Mouse (Mus musculus) CH12.LX (cell line): ENCODE data around the gene Zfp219.

Source experiments
- CTCF ChIP-seq, 2 experiments: IDR thresholded peaks in 1 of 2; conservative IDR thresholded peaks in 1 of 2; 2 replicates each; pipeline ENCODE4 v1.5.1; 2011 to 2012; ENCODE audit warnings: low read depth in 2 of 2, low read length in 2 of 2, improper control_type of control experiment in 1 of 2, inconsistent platforms in 1 of 2, mild to moderate bottlenecking in 1 of 2, moderate library complexity in 1 of 2
- E2F4 ChIP-seq: IDR thresholded peaks from 2 replicates; pipeline ENCODE4 v1.6.1; 2011; ENCODE audit warnings: low read depth, low read length, improper control_type of control experiment; ENCODE audit not compliant: insufficient replicate concordance
- EP300 ChIP-seq: IDR thresholded peaks from 2 replicates; pipeline ENCODE4 v1.6.1; 2011; ENCODE audit warnings: low read length, improper control_type of control experiment
- HCFC1 ChIP-seq: IDR thresholded peaks from 2 replicates; pipeline ENCODE4 v1.6.1; 2012; ENCODE audit warnings: low read depth, mild to moderate bottlenecking, inconsistent platforms, low read length, improper control_type of control experiment
- JUN ChIP-seq: IDR thresholded peaks from 2 replicates; pipeline ENCODE4 v1.6.1; 2011; ENCODE audit warnings: low read depth, mild to moderate bottlenecking, low read length, improper control_type of control experiment, moderate library complexity; ENCODE audit not compliant: insufficient read depth
- KAT2A ChIP-seq: IDR thresholded peaks from 2 replicates; pipeline ENCODE4 v1.6.1; 2012; ENCODE audit warnings: low read length, improper control_type of control experiment, inconsistent platforms; ENCODE audit not compliant: insufficient replicate concordance
- MEF2A ChIP-seq: IDR thresholded peaks from 2 replicates; pipeline ENCODE4 v1.6.1; 2014; ENCODE audit warnings: low read depth, mild to moderate bottlenecking, inconsistent platforms, low read length, improper control_type of control experiment, borderline replicate concordance
- MYC ChIP-seq: IDR thresholded peaks from 2 replicates; pipeline ENCODE4 v1.6.1; 2011; ENCODE audit warnings: low read depth, mild to moderate bottlenecking, improper control_type of control experiment, low read length
- NELFE ChIP-seq: IDR thresholded peaks from 2 replicates; pipeline ENCODE4 v1.6.1; 2011; ENCODE audit warnings: low read depth, low read length, improper control_type of control experiment
- POLR2A ChIP-seq: IDR thresholded peaks from 2 replicates; pipeline ENCODE4 v1.6.1; 2011; ENCODE audit warnings: low read depth, mild to moderate bottlenecking, improper control_type of control experiment, low read length
- TCF12 ChIP-seq: IDR thresholded peaks from 2 replicates; pipeline ENCODE4 v1.6.1; 2014; ENCODE audit warnings: low read depth, mild to moderate bottlenecking, inconsistent platforms, low read length, improper control_type of control experiment
- UBTF ChIP-seq: IDR thresholded peaks from 2 replicates; pipeline ENCODE4 v1.6.1; 2012; ENCODE audit warnings: low read depth, mild to moderate bottlenecking, inconsistent platforms, low read length, improper control_type of control experiment, moderate library complexity
- USF2 ChIP-seq: conservative IDR thresholded peaks from 2 replicates; pipeline ENCODE4 v1.6.1; 2011; ENCODE audit warnings: low read depth, low read length, improper control_type of control experiment

DNA sequence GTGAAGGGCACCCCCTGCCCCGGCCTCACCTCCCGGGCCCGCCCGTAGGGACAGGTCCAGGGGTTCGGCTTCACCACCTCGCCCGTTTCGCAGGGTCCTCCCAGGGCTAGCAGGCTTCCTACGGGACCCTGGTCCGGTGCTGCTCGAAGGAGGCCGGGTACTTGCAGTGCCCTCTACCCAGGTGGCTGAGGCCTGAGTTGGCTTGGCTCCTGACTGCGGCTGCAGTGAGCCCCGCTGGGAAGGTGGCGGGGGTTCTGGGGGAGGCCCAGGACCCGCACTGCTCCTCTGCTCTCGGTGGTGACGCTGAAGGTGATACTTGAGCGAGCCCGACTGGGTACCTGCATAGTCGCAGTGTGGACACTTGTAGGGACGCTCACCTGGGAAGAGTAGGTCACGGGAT is 13.8 kb downstream of the Zfp219 start:
- no peak for TF ChIP-seq CTCF (conservative IDR thresholded peaks at IDR 0.05 in 1 of 2, IDR thresholded peaks at IDR 0.05 in 1 of 2; ENCODE audit: low read depth in 2 of 2, low read length in 2 of 2)
- no peak for TF ChIP-seq HCFC1
- no peak for TF ChIP-seq MYC
- TF ChIP-seq POLR2A = no peak
- TF ChIP-seq MEF2A = no peak
- TF ChIP-seq NELFE = no peak
- no peak for TF ChIP-seq JUN
- TF ChIP-seq E2F4 = no peak
- TF ChIP-seq UBTF = no peak
- TF ChIP-seq KAT2A = no peak
- no peak for TF ChIP-seq EP300
- TF ChIP-seq TCF12 = no peak
- TF ChIP-seq USF2 = no peak
